Comparison of ENCODE assay signal across 12 mouse cellular contexts in genomic region chr15:98821403-98821802, GRCm38 (mm10). TPM values are rescaled to one million over a fixed set of nuclear protein-coding genes. Genes with fewer than 3 reads are reported as not detected.
A peak's percentile ranks its signal among the peaks of the same experiment; 100 is the strongest.
DNase-seq lines count a peak whose midpoint lies in the region; ATAC-seq and TF ChIP-seq lines count a peak whose summit lies in the region.
"Had no signal": no experiment of that assay in that cellular context is flagged by ENCODE, and none has a peak within 500 bp of the region (broad histone marks: within the 10 kb centered on the region; RNA-seq: fewer than 3 reads in every experiment).

No protein-coding gene starts in this region.

- no peak for ATAC-seq in neural tube, embryonic 15.5 days (ENCODE audit: low FRiP score)
- ATAC-seq: Patski had no signal

- no peak overlapping the region for H3K4me2 ChIP-seq in neural tube, embryonic 15.5 days
- H3K4me2 ChIP-seq: hindbrain, embryonic 14.5 days had no signal

- H3K4me1 ChIP-seq in cerebellum, adult 2 months (ENCODE audit: control insufficient read depth, insufficient read depth, low read length) = no peaks in the 10 kb centered on the region
- H3K4me1 ChIP-seq in lung, adult 2 months (ENCODE audit: control insufficient read depth, insufficient read depth, low read length) = no peaks in the 10 kb centered on the region
- H3K4me1 ChIP-seq in bone marrow macrophage, adult 2 months (ENCODE audit: control insufficient read depth, insufficient read depth, low read length) = no peaks in the 10 kb centered on the region
- H3K4me1 ChIP-seq in small intestine, adult 2 months (ENCODE audit: control insufficient read depth, insufficient read depth, insufficient read length, low read length) = peaks cover 7% of the 10 kb centered on the region; the same call in 1 of the 2 replicates
- no peaks in the 10 kb centered on the region for H3K4me1 ChIP-seq in neural tube, embryonic 15.5 days

- no peak overlapping the region for H3K9ac ChIP-seq in neural tube, embryonic 15.5 days (replicated peaks)
- H3K9ac ChIP-seq: hindbrain, embryonic 14.5 days had no signal

- no peak overlapping the region for H3K27ac ChIP-seq in cerebellum, adult 2 months (ENCODE audit: insufficient read depth, low read length)
- H3K27ac ChIP-seq in bone marrow macrophage, adult 2 months (ENCODE audit: insufficient read depth, low read depth, low read length) = no peak overlapping the region
- no peak overlapping the region for H3K27ac ChIP-seq in small intestine, adult 2 months (ENCODE audit: insufficient read depth, low read depth, low read length)
- H3K27ac ChIP-seq in neural tube, embryonic 15.5 days (replicated peaks) = no peak overlapping the region
- H3K27ac ChIP-seq: hindbrain, embryonic 14.5 days had no signal

- DNase-seq in cerebellum, adult 2 months = no peak
- no peak for DNase-seq in cerebellum, adult 11 months
- no peak for DNase-seq in lung, adult 2 months
- no peak for DNase-seq in lung, postnatal 10 days
- no peak for DNase-seq in MN1 (ENCODE audit: low spot score)

- peaks cover 41% of the 10 kb centered on the region for H3K36me3 ChIP-seq in small intestine, adult 2 months (ENCODE audit: control insufficient read depth, insufficient read depth, low read length)
- peaks cover 27% of the 10 kb centered on the region for H3K36me3 ChIP-seq in neural tube, embryonic 15.5 days

- H3K9me3 ChIP-seq in neural tube, embryonic 15.5 days (replicated peaks) = no peaks in the 10 kb centered on the region

- no peak overlapping the region for H3K4me3 ChIP-seq in cerebellum, adult 2 months (replicated peaks; ENCODE audit: insufficient read depth, low read depth, low read length)
- H3K4me3 ChIP-seq in lung, adult 2 months (replicated peaks; ENCODE audit: extremely low read depth, low read depth, low read length) = no peak overlapping the region
- no peak overlapping the region for H3K4me3 ChIP-seq in bone marrow macrophage, adult 2 months (ENCODE audit: insufficient read depth, low read length)
- no peak overlapping the region for H3K4me3 ChIP-seq in small intestine, adult 2 months (ENCODE audit: low read depth, low read length)
- H3K4me3 ChIP-seq in neural tube, embryonic 15.5 days (replicated peaks) = no peak overlapping the region

- H3K27me3 ChIP-seq in cerebellum, adult 2 months (ENCODE audit: control insufficient read depth, insufficient read depth, low read length) = no peaks in the 10 kb centered on the region
- H3K27me3 ChIP-seq in small intestine, adult 2 months (ENCODE audit: control insufficient read depth, insufficient read depth, low read length) = no peaks in the 10 kb centered on the region
- no peaks in the 10 kb centered on the region for H3K27me3 ChIP-seq in neural tube, embryonic 15.5 days (replicated peaks)
- H3K27me3 ChIP-seq: Patski had no signal

- peak; percentile 40; the same call in 1 of the 2 replicates for TF ChIP-seq CTCF in cerebellum, adult 2 months (IDR thresholded peaks at IDR 0.05; ENCODE audit: borderline replicate concordance, insufficient read depth, low read depth, low read length)
- TF ChIP-seq CTCF in lung, adult 2 months (IDR thresholded peaks at IDR 0.05; ENCODE audit: insufficient read depth, low read length) = peak; percentile 46
- peak; percentile 45; the same call in 1 of the 2 replicates for TF ChIP-seq CTCF in bone marrow macrophage, adult 2 months (IDR thresholded peaks at IDR 0.05; ENCODE audit: low read depth, low read length)
- TF ChIP-seq CTCF in small intestine, adult 2 months (IDR thresholded peaks at IDR 0.05; ENCODE audit: extremely low read depth, insufficient read length, insufficient replicate concordance, low read depth, low read length) = peak; percentile 60; the same call in 1 of the 2 replicates

- TF ChIP-seq POLR2A in cerebellum, adult 2 months (IDR thresholded peaks at IDR 0.05; ENCODE audit: borderline replicate concordance, insufficient read depth, low read length) = no peak
- TF ChIP-seq POLR2A in lung, adult 2 months (IDR thresholded peaks at IDR 0.05; ENCODE audit: borderline replicate concordance, extremely low read depth, low read depth, low read length) = no peak
- no peak for TF ChIP-seq POLR2A in bone marrow macrophage, adult 2 months (IDR thresholded peaks at IDR 0.05; ENCODE audit: borderline replicate concordance, low read depth, low read length)
- TF ChIP-seq POLR2A in small intestine, adult 2 months (IDR thresholded peaks at IDR 0.05; ENCODE audit: low read depth, low read length) = no peak

- 37% methylated on average over 10 of the region's 10 CpGs for WGBS in cerebellum, adult 2 months
- WGBS in lung, adult 2 months = 58% methylated on average over 10 of the region's 10 CpGs
- 70% methylated on average over 10 of the region's 10 CpGs for WGBS in small intestine, adult 2 months
- WGBS in neural tube, embryonic 15.5 days = 33% methylated on average over 10 of the region's 10 CpGs

RNA-seq across cellular contexts. Expression of gene Prkag1, which starts 9.9 kb away (rescaled TPM):
- 90.3 and 93.6 TPM in 2 replicates for polyA plus RNA-seq in cerebellum, adult 2 months (2012; rRNA removed)
- 51.0 and 62.8 TPM in 2 replicates for polyA plus RNA-seq in lung, adult 2 months (2012; rRNA removed)
- polyA plus RNA-seq in bone marrow macrophage, adult 2 months (2012; ENCODE audit: insufficient read depth, insufficient read length, missing spikeins) = 82.3 and 86.6 TPM in 2 replicates
- polyA plus RNA-seq in small intestine, adult 2 months (2012; rRNA removed) = 34.0 and 65.7 TPM in 2 replicates
- polyA plus RNA-seq in neural tube, embryonic 15.5 days (2015; fragmentation: Nextera tagmentation; extraction: Ambion mirVana) = 66.4 and 72.9 TPM in 2 replicates

RNA-seq across cellular contexts. Expression of gene Ddn, which starts 12.1 kb away (rescaled TPM):
- 1.0 and 1.3 TPM in 2 replicates for polyA plus RNA-seq in cerebellum, adult 2 months (2012; rRNA removed)
- polyA plus RNA-seq in lung, adult 2 months (2012; rRNA removed) = 0.21 and 0.31 TPM in 2 replicates
- polyA plus RNA-seq in bone marrow macrophage, adult 2 months (2012; ENCODE audit: insufficient read depth, insufficient read length, missing spikeins) = not detected in 2 replicates
- polyA plus RNA-seq in small intestine, adult 2 months (2012; rRNA removed) = not detected in 2 replicates
- polyA plus RNA-seq in neural tube, embryonic 15.5 days (2015; fragmentation: Nextera tagmentation; extraction: Ambion mirVana) = 0.18 and 0.36 TPM in 2 replicates
- polyA plus RNA-seq: embryonic facial prominence, embryonic 14.5 days; Patski; stomach, embryonic 14.5 days had no signal

RNA-seq across cellular contexts. Expression of gene Wnt1, which starts 31.7 kb away (rescaled TPM):
- not detected in 2 replicates for polyA plus RNA-seq in cerebellum, adult 2 months (2012; rRNA removed)
- polyA plus RNA-seq in lung, adult 2 months (2012; rRNA removed) = not detected in 2 replicates
- not detected in 2 replicates for polyA plus RNA-seq in bone marrow macrophage, adult 2 months (2012; ENCODE audit: insufficient read depth, insufficient read length, missing spikeins)
- polyA plus RNA-seq in small intestine, adult 2 months (2012; rRNA removed) = 0.06 TPM in 1 of 2 replicates, not detected in the other
- polyA plus RNA-seq in neural tube, embryonic 15.5 days (2015; fragmentation: Nextera tagmentation; extraction: Ambion mirVana) = 1.0 and 2.0 TPM in 2 replicates
- polyA plus RNA-seq: Patski; stomach, embryonic 14.5 days had no signal

RNA-seq across cellular contexts. Expression of gene Wnt10b, which starts 43.5 kb away (rescaled TPM):
- polyA plus RNA-seq in cerebellum, adult 2 months (2012; rRNA removed) = 0.15 and 0.22 TPM in 2 replicates
- 21.8 and 37.4 TPM in 2 replicates for polyA plus RNA-seq in lung, adult 2 months (2012; rRNA removed)
- polyA plus RNA-seq in bone marrow macrophage, adult 2 months (2012; ENCODE audit: insufficient read depth, insufficient read length, missing spikeins) = not detected in 2 replicates
- 0.17 and 0.18 TPM in 2 replicates for polyA plus RNA-seq in small intestine, adult 2 months (2012; rRNA removed)
- 0.08 and 0.72 TPM in 2 replicates for polyA plus RNA-seq in neural tube, embryonic 15.5 days (2015; fragmentation: Nextera tagmentation; extraction: Ambion mirVana)
- polyA plus RNA-seq: hindbrain, embryonic 14.5 days; Patski; stomach, embryonic 14.5 days had no signal

RNA-seq across cellular contexts. Expression of gene Kmt2d, which starts 49.6 kb away (rescaled TPM):
- polyA plus RNA-seq in cerebellum, adult 2 months (2012; rRNA removed) = 49.9 and 52.6 TPM in 2 replicates
- 24.7 and 36.0 TPM in 2 replicates for polyA plus RNA-seq in lung, adult 2 months (2012; rRNA removed)
- polyA plus RNA-seq in bone marrow macrophage, adult 2 months (2012; ENCODE audit: insufficient read depth, insufficient read length, missing spikeins) = 69.1 and 75.3 TPM in 2 replicates
- 19.4 and 36.2 TPM in 2 replicates for polyA plus RNA-seq in small intestine, adult 2 months (2012; rRNA removed)
- polyA plus RNA-seq in neural tube, embryonic 15.5 days (2015; fragmentation: Nextera tagmentation; extraction: Ambion mirVana) = 9.9 and 10.1 TPM in 2 replicates
